Mouse (Mus musculus): Measurements from ENCODE around the gene Lypd6b. TPM values are rescaled to one million over a fixed set of nuclear protein-coding genes. Genes with fewer than 3 reads are reported as not detected.

The Lypd6b gene
- polyA plus RNA-seq (2016; fragmentation: Nextera tagmentation; extraction: Ambion mirVana), result 2.0 TPM in 2 replicates

DNA sequence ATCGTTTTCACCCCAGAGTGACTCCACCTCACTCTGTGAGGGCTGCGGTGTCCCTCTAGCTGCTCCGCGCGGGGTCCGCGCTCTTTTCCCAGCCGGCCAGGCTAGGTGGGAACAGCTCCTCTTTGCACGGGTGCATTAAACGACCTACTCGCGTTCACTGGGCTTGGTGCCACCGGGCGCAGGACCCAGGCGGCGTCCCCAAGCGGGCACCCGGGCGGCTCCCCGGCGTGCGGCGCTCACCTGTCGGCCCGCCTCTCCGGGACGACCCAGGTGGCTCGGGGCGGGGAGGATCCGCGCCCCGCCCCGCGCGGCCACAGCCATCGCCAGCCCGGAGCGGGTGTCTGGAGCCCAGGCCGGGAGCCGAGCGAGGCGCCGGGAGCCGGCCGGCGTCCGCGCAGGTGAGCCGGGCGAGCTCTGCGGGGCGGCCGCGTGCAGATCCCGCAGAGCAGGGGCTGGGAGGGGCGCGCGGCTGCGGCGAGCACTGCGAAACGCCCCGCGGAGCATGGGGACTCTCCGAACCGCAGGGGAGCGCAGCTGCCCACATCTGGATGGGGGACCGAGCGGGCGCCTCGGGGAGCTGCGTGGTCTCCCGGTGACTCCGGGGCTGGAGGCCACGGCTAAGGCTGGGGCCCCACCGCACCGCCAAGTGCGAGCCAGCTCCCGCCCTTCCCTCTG lies at the start of gene Lypd6b:
Gene Lypd6b, plus strand, starts transcription at position 313 of the 675 bp plus-strand sequence.
- Histone ChIP-seq H3K36me3 (no peaks in the 10 kb centered on the region), H3K4me3 (peak within 1 kb of the TSS; percentile 73), H3K9me3 (no peaks in the 10 kb centered on the region), H3K27me3 (ENCODE audit: insufficient read depth, poor library complexity, severe bottlenecking) (peaks cover 56% of the 10 kb centered on the region), H3K27ac (peak within 1 kb of the TSS; percentile 83), H3K4me1 (peaks cover 19% of the 10 kb centered on the region)
- no peak for DNase-seq (ENCODE audit: low spot score)
- under 1% methylated on average over 79 of the region's 79 CpGs for WGBS

DNA sequence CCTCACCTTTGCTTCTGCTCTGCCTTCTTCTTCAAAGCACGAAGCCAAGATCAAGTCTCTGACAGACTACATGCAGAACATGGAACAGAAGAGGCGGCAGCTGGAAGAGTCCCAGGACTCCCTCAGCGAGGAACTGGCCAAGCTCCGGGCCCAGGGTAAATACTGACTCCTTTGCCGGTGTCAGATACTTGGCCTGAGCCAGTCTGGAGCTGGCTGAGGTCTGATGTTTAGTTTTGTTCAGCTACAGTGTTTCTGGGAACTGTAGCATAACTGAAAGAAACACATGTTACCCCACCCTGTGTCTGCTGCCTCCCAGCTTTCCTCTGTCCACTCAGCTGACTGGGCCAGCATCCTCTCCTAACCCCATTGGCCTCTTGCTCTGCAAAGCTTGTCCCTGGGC lies 48.4 kb upstream of the Lypd6b start:
- Histone ChIP-seq H3K27me3 (ENCODE audit: insufficient read depth, poor library complexity, severe bottlenecking) (no peaks in the 10 kb centered on the region), H3K9me3 (no peaks in the 10 kb centered on the region), H3K4me3 (no peak overlapping the region), H3K4me1 (peaks cover 6% of the 10 kb centered on the region), H3K36me3 (no peaks in the 10 kb centered on the region), H3K27ac (no peak overlapping the region)
- no peak for DNase-seq (ENCODE audit: low spot score)
- WGBS, result 83% methylated on average over 5 of the region's 5 CpGs

DNA sequence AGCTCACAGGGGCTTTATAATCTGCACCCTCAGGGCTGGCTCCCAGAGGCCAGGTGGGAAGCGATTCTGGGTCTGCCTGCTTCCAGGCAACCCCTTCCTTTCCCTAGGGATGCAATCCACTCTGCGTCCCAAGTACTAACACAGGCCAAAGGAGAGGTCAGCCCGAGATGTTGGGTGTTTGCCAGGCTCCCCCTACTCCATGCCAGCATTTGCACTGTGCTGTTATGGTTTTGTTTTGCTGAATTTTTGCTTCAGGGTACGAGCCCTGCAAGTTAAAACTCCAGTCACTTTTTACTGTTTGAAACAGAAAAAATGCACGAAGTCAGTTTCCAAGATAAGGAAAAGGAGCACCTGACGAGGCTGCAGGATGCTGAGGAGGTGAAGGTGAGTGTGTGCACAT lies 46.5 kb upstream of the Lypd6b start:
- Histone ChIP-seq H3K9me3 (no peaks in the 10 kb centered on the region), H3K27me3 (ENCODE audit: insufficient read depth, poor library complexity, severe bottlenecking) (no peaks in the 10 kb centered on the region), H3K4me1 (peaks cover 24% of the 10 kb centered on the region), H3K27ac (no peak overlapping the region), H3K36me3 (no peaks in the 10 kb centered on the region), H3K4me3 (no peak overlapping the region)
- no peak for DNase-seq (ENCODE audit: low spot score)
- 70% methylated on average over 6 of the region's 6 CpGs for WGBS

DNA sequence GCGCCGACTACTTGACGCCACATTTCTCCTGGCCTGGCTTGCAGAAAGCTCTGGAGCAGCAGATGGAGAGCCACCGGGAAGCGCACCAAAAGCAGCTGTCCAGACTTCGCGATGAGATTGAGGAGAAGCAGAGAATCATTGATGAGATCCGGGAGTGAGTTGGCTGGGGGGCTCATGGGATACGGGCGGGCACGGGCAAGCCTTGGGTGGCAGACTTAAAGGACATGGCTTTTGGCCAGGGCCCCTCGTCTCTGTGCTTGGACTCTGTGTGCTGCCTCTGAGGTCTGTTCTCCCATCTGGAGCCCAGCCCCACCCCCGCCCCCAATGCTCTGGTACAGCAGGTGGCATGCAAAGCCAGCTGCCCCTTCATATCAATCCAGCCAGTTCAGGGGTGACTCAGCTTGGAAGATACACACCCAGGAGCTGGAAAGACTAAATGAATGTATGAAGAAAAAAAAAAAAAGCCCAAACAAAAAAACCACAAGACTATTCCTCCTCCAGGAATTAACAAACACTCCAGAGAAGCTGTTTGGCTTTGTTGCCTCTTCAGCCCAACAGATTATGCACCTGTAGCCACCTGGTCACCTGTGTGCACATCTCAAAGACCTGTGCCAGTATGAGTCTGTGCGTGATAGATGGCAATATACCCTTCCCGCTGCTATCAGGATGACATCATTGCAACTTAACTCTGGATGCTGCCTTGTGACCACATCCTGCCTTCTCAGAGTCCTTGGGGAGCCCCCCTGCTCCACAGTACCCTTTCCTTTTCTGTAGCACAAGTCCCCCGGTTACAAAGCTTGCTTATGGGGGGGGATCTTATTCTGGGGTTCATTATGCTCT lies 45.4 kb upstream of the Lypd6b start:
- no peak for DNase-seq (ENCODE audit: low spot score)
- WGBS, result 66% methylated on average over 16 of the region's 16 CpGs
- Histone ChIP-seq H3K9me3 (no peaks in the 10 kb centered on the region), H3K36me3 (no peaks in the 10 kb centered on the region), H3K4me1 (peaks cover 31% of the 10 kb centered on the region), H3K27ac (no peak overlapping the region), H3K4me3 (no peak overlapping the region), H3K27me3 (ENCODE audit: insufficient read depth, poor library complexity, severe bottlenecking) (no peaks in the 10 kb centered on the region)

DNA sequence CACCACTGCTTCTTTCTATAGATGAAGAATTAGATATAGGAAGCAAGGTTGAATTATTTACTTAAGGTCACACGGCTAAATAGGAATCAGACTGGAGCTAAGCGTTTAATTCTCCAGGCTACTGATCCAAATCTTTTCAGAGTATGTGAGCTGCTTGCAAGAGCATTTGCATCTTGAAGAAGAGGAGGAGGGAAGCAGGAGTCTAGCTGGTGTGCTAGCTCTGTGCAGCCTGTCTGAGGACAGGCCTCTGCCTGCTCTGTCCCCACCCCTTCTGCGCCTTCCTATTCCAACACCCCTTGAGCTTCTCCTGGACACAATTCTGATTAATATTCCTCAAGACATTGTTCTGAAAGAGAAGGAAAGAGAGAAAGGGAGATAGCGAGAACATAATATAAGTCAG lies 44.6 kb upstream of the Lypd6b start:
- DNase-seq (ENCODE audit: low spot score), result no peak
- Histone ChIP-seq H3K4me3 (no peak overlapping the region), H3K9me3 (no peaks in the 10 kb centered on the region), H3K27ac (no peak overlapping the region), H3K27me3 (ENCODE audit: insufficient read depth, poor library complexity, severe bottlenecking) (no peaks in the 10 kb centered on the region), H3K4me1 (peaks cover 38% of the 10 kb centered on the region), H3K36me3 (no peaks in the 10 kb centered on the region)
- WGBS, result 87% methylated on average over 4 of the region's 4 CpGs

DNA sequence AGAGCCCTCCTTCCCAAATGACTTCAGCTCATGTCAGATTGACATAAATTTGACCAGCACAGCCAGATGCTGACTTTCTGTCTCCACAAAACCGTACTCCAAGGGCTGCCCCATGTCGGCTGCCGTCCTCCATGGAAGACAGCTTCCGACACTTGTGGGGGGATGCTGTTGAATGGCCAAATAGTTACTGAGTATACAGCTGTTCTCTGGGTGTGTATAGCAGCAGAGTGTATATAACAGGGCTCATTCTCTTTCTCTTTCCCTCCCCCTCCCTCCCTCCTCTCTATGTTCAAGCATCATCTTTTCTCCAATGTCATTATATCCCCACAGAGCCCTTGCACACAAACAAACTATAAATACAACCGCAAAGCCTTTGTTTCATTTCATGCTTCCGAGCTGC lies 43.7 kb upstream of the Lypd6b start:
- Histone ChIP-seq H3K36me3 (no peaks in the 10 kb centered on the region), H3K27me3 (ENCODE audit: insufficient read depth, poor library complexity, severe bottlenecking) (no peaks in the 10 kb centered on the region), H3K27ac (no peak overlapping the region), H3K9me3 (no peaks in the 10 kb centered on the region), H3K4me1 (peaks cover 38% of the 10 kb centered on the region), H3K4me3 (no peak overlapping the region)
- no peak for DNase-seq (ENCODE audit: low spot score)
- WGBS, result 77% methylated on average over 6 of the region's 6 CpGs

DNA sequence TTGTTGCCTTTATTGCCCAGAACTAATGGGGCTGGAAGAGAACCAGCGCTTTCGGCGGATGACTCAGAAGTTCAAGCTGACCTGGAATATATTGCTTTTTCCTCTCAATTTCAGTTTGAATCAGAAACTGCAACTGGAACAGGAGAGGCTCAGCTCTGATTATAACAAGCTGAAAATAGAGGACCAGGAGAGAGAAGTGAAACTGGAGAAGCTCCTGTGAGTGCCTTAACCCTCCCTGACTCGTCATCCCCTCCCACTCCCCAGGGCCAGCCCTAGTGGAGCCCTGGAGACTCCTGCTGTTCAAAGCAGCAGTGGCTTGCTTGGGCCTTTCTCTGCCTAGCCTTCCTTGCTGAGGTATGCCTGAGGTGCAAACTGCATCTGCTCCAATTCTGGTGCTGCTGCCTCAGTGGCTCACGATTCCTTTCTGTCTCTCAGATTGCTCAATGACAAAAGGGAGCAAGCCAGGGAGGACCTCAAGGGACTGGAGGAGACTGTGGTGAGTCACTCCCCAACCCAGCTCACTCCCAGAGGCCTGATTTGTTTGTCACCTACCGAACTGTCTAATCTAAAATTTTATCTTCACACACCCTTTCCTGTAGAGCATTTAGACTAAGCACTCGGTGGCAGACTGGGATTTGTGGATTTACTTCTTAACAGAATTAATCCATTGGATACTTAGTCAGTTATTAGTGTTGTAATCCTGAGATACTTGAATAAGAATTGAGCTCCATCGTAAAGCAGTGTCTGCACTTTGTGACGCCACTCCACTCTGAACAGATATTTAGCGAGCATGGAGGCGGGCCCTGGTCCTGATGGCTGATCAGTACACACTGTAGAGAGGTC lies 43.0 kb upstream of the Lypd6b start:
- Histone ChIP-seq H3K27ac (no peak overlapping the region), H3K4me3 (no peak overlapping the region), H3K36me3 (no peaks in the 10 kb centered on the region), H3K9me3 (no peaks in the 10 kb centered on the region), H3K4me1 (peaks cover 38% of the 10 kb centered on the region), H3K27me3 (ENCODE audit: insufficient read depth, poor library complexity, severe bottlenecking) (no peaks in the 10 kb centered on the region)
- 39% methylated on average over 11 of the region's 11 CpGs for WGBS
- DNase-seq (ENCODE audit: low spot score), result no peak

DNA sequence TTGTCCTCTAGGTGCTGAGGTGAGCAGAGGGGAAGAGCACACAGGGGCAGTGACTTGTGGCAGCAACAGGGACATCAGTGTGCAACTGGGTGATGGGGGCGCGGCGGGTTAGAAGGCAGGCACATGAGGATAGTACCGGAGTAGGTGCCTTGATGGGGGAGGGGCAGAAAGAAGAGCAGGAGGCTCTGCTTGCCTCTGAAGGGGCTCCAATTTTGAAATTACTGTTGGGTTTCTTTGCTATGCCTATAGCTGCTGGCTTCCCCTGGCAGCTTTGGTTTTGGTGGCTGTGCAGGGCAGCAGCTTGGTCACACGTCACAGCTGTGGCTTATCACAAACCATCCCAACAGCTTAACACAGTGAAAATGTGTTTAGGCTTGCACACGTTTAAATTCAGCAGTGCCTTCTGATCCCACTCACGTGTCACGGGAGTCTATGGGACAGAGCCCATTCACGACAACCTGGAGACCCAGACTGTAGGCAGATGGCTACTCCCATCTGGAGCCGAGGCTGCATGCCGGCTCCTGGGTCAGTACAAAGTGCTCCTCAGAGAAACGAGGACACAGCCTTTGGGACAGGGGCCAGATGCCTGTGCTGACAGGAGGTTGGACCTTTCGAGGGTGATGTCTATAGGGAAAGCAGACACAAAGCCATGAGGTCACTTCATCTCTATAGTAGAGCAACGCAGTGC lies 42.2 kb upstream of the Lypd6b start:
- Histone ChIP-seq H3K4me3 (no peak overlapping the region), H3K4me1 (peaks cover 46% of the 10 kb centered on the region), H3K27ac (peak overlapping the region; percentile 17; the same call in 1 of the 2 replicates), H3K36me3 (no peaks in the 10 kb centered on the region), H3K9me3 (no peaks in the 10 kb centered on the region), H3K27me3 (ENCODE audit: insufficient read depth, poor library complexity, severe bottlenecking) (no peaks in the 10 kb centered on the region)
- WGBS, result 42% methylated on average over 14 of the region's 14 CpGs
- DNase-seq (ENCODE audit: low spot score), result no peak

DNA sequence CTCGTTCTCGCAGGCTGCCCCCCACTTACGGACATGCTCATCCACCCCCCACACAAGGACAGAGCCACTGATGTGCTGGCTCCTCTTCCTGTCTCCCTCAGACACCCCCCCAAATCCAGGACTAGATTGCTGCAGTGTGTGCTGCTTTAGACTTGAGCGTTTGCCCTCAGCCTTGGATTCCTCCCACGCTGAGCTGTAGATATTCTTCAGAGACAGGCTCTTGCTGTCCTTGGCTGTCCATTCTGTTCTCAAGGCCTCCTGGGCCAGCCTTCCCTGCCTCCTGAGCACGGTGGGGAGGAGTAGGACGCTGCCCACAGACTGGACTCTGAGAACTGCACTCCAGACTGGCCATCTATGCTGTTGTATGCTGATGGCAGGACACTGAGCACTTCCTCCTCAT lies 40.5 kb upstream of the Lypd6b start:
- H3K36me3 ChIP-seq, result no peaks in the 10 kb centered on the region

DNA sequence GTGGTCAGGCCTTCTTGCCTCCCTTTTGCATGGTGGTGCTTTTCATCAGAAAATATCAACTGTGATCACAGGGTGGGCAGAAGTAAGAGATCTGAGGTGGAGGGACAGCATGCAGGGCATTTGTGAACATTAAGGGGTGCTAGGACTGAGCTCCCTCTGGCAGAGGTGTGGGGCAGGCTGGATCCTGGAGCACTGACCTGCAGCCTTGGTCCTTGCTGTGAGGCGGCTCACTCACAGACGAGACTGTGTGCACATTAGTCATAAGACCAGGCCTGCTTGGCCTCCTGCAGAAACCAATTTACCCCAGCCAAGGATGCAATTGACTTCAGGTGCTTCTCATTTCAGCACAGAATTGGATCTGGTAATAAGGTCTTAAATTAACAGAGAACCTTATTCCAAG lies 39.8 kb upstream of the Lypd6b start:
- WGBS, result 77% methylated on average over 2 of the region's 2 CpGs
- no peak for DNase-seq (ENCODE audit: low spot score)
- Histone ChIP-seq H3K9me3 (no peaks in the 10 kb centered on the region), H3K4me3 (no peak overlapping the region), H3K27ac (no peak overlapping the region), H3K4me1 (peaks cover 59% of the 10 kb centered on the region), H3K36me3 (no peaks in the 10 kb centered on the region), H3K27me3 (ENCODE audit: insufficient read depth, poor library complexity, severe bottlenecking) (no peaks in the 10 kb centered on the region)

More for the DNA sequence above, 40.5 kb upstream of the Lypd6b start:
- 63% methylated on average over 7 of the region's 7 CpGs for WGBS
- peaks cover 59% of the 10 kb centered on the region for H3K4me1 ChIP-seq
- no peak overlapping the region for H3K27ac ChIP-seq
- no peak for DNase-seq (ENCODE audit: low spot score)
- no peaks in the 10 kb centered on the region for H3K27me3 ChIP-seq (ENCODE audit: insufficient read depth, poor library complexity, severe bottlenecking)
- no peaks in the 10 kb centered on the region for H3K9me3 ChIP-seq
- no peak overlapping the region for H3K4me3 ChIP-seq

DNA sequence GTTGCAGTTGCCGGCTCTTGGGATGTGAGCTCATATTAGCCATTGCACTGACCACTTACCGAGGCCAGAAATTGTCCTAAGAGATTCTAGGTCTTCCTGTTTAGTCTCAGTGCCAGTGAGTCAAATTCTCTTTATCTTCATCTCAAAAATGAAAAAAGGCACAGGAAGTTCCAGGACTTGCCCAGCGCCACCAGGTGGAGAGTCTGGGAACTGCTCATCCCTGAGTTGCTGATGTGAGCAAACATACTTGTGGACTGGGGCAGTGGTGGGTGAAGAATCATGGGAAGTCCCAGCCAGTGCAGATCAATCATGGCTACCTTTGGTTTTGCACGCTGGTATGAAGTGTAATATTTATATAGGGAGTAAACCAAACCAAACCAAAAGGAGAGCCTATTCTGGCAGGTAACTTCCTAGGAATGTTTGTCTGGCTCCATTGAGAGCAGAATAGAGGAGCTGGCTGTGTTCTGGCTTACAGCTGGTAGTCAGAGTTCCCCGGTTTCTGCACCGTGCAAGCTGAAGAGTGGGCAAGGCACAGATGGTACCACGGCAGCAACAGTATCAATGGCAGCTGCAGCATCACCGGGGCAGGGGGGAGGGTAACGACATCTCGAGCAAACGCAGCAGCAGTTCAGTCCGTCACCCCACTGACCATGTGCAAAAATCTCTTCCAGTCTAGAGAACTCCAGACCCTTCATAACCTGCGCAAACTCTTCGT lies 38.7 kb upstream of the Lypd6b start:
- no peak overlapping the region for H3K4me3 ChIP-seq
- H3K9me3 ChIP-seq, result no peaks in the 10 kb centered on the region
- 82% methylated on average over 14 of the region's 14 CpGs for WGBS
- H3K4me1 ChIP-seq, result peaks cover 57% of the 10 kb centered on the region
- H3K36me3 ChIP-seq, result no peaks in the 10 kb centered on the region
- no peaks in the 10 kb centered on the region for H3K27me3 ChIP-seq (ENCODE audit: insufficient read depth, poor library complexity, severe bottlenecking)
- no peak for DNase-seq (ENCODE audit: low spot score)
- no peak overlapping the region for H3K27ac ChIP-seq
